Mouse (Mus musculus): ENCODE data around the gene Hectd2. TPM values are rescaled to one million over a fixed set of nuclear protein-coding genes. Genes with fewer than 3 reads are reported as not detected.

Gene Hectd2
- polyA plus RNA-seq, 1 experiment from 2014 or later = 8.1 TPM

GRCm38 (mm10) chr19:36629394-36629910, 75.0 kb downstream of the Hectd2 start:
- H3K27me3 ChIP-seq = no peaks in the 10 kb centered on the region
- H3K9me3 ChIP-seq = no peaks in the 10 kb centered on the region
- no peak overlapping the region for H3K4me3 ChIP-seq
- H3K9ac ChIP-seq = no peak overlapping the region
- no peak overlapping the region for H3K4me2 ChIP-seq
- no peak overlapping the region for H3K27ac ChIP-seq (replicated peaks)
- ATAC-seq (ENCODE audit: low read depth) = no peak
- WGBS = 87% methylated on average over 9 of the region's 9 CpGs
- no peaks in the 10 kb centered on the region for H3K36me3 ChIP-seq
- H3K4me1 ChIP-seq (replicated peaks) = no peaks in the 10 kb centered on the region

DNA sequence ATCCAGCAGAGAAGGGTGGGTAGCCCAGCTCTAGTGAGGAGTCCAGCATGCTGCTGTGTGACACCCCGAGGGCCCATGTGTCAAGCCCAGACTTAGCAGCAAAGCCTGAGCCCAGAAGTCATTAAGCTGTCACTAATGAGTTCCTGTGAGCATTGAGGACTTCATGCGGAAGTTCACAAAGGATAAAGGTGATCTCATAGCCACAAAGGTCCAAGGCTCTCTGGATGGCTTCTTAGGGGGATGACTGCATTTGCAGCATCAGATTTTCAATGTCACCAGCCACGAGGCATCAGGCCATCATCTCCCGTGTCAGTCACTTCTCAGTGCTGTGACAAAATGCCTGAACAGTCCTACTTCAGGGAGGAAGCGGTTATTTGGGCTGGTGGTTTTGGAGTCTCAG, 75.9 kb downstream of the Hectd2 start:
- Histone ChIP-seq H3K4me1 (replicated peaks) (no peaks in the 10 kb centered on the region), H3K36me3 (no peaks in the 10 kb centered on the region), H3K4me3 (no peak overlapping the region), H3K4me2 (no peak overlapping the region), H3K9ac (no peak overlapping the region), H3K27ac (replicated peaks) (no peak overlapping the region), H3K9me3 (no peaks in the 10 kb centered on the region), H3K27me3 (no peaks in the 10 kb centered on the region)
- 82% methylated on average over 5 of the region's 5 CpGs for WGBS
- ATAC-seq (ENCODE audit: low read depth) = no peak

GRCm38 (mm10) chr19:36634771-36635170, 80.3 kb downstream of the Hectd2 start:
- Histone ChIP-seq H3K27me3 (no peaks in the 10 kb centered on the region), H3K27ac (replicated peaks) (no peak overlapping the region), H3K4me3 (no peak overlapping the region), H3K4me1 (replicated peaks) (no peaks in the 10 kb centered on the region), H3K4me2 (no peak overlapping the region), H3K9me3 (no peaks in the 10 kb centered on the region), H3K9ac (no peak overlapping the region), H3K36me3 (no peaks in the 10 kb centered on the region)
- WGBS = 91% methylated on average over 7 of the region's 7 CpGs
- ATAC-seq (ENCODE audit: low read depth) = no peak

DNA sequence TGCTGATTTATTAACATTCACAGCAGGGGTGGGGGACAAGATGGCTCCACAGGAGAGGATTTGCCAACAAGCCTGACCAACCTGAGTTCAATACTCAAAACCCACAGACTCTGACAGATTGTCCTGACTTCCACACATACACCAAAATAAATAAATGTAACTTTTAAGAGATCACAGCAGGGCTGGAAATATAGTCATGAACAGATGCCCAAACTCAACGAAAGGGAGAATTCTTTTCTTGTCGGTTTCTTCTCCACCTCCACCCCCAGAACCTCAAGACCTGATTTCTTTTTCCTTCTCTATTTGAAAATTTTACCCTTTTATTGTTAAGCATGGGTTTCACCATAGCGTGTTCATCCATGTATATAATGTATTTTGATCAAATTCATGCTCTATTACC, 82.8 kb downstream of the Hectd2 start:
- H3K4me2 ChIP-seq = no peak overlapping the region
- H3K36me3 ChIP-seq = no peaks in the 10 kb centered on the region
- H3K4me1 ChIP-seq (replicated peaks) = no peaks in the 10 kb centered on the region
- H3K27ac ChIP-seq (replicated peaks) = no peak overlapping the region
- no peaks in the 10 kb centered on the region for H3K27me3 ChIP-seq
- H3K4me3 ChIP-seq = no peak overlapping the region
- no peak overlapping the region for H3K9ac ChIP-seq
- no peak for ATAC-seq (ENCODE audit: low read depth)
- peaks cover 6% of the 10 kb centered on the region; the same call in 1 of the 2 replicates for H3K9me3 ChIP-seq
- 84% methylated on average over 3 of the region's 3 CpGs for WGBS

DNA sequence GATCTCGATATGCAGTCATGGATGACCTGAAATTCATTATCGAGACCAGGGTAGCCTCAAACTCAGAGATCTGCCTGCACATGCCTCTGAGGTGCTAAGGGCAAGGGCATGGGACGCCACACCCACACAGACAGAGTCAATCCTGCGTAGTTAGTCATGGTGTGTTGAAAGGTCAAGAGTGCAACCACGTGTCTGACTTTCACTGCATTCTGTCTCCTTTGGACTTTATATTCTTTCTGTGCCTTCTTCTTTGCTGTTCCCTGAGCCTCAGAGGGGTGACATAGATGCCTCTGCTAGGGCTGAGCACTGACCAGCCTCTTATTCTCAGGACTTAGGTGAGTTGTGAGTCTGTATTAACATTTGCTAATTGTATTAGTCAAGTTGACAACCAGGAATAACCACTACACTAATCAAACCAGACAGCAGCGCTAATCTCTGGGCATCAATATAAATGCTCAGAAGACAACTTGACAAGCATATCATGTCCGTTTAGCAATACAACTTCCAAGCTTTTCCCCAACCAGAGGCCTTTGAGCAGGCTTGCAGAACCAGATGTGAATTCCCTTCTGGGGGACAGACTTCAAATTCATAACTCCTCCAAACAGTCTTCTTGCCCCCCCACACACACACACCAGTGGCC, 83.6 kb downstream of the Hectd2 start:
- Histone ChIP-seq H3K4me1 (replicated peaks) (no peaks in the 10 kb centered on the region), H3K4me2 (no peak overlapping the region), H3K4me3 (no peak overlapping the region), H3K9ac (no peak overlapping the region), H3K27me3 (no peaks in the 10 kb centered on the region), H3K9me3 (peaks cover 9% of the 10 kb centered on the region; the same call in 1 of the 2 replicates), H3K27ac (replicated peaks) (no peak overlapping the region), H3K36me3 (no peaks in the 10 kb centered on the region)
- ATAC-seq (ENCODE audit: low read depth) = no peak
- 68% methylated on average over 7 of the region's 7 CpGs for WGBS

GRCm38 (mm10) chr19:36639072-36639471, 84.6 kb downstream of the Hectd2 start:
- 86% methylated on average over 9 of the region's 9 CpGs for WGBS

DNA sequence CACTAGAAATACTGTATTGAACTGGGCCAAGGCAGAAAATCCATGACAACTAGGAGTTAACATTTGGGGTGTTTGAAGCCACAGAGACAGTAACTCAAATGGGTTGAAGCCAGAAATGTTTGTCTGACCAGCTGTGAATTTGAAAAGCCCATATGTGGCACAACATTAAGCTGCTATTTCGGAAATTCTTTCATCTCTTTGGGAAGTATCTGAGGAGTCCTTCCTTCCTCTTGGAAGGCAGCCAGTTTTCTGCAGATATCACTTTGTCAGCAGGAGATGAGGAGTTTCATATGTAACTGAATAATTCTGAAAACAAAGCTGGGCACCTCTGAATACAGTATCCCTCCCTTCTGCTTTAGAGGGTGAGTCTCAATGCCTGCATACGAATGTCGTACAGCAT, 86.7 kb downstream of the Hectd2 start:
- no peaks in the 10 kb centered on the region for H3K4me1 ChIP-seq (replicated peaks)
- H3K4me3 ChIP-seq = no peak overlapping the region
- no peak overlapping the region for H3K9ac ChIP-seq
- no peak overlapping the region for H3K27ac ChIP-seq (replicated peaks)
- no peaks in the 10 kb centered on the region for H3K27me3 ChIP-seq
- ATAC-seq (ENCODE audit: low read depth) = no peak
- WGBS = 79% methylated on average over 3 of the region's 3 CpGs
- no peaks in the 10 kb centered on the region for H3K36me3 ChIP-seq
- H3K9me3 ChIP-seq = peaks cover 9% of the 10 kb centered on the region; the same call in 1 of the 2 replicates
- H3K4me2 ChIP-seq = no peak overlapping the region

More at GRCm38 (mm10) chr19:36639072-36639471, 84.6 kb downstream of the Hectd2 start:
- Histone ChIP-seq H3K9ac (no peak overlapping the region), H3K27me3 (no peaks in the 10 kb centered on the region), H3K4me2 (no peak overlapping the region), H3K9me3 (peaks cover 9% of the 10 kb centered on the region; the same call in 1 of the 2 replicates), H3K27ac (replicated peaks) (no peak overlapping the region), H3K4me1 (replicated peaks) (no peaks in the 10 kb centered on the region), H3K36me3 (no peaks in the 10 kb centered on the region), H3K4me3 (no peak overlapping the region)
- ATAC-seq (ENCODE audit: low read depth) = no peak

DNA sequence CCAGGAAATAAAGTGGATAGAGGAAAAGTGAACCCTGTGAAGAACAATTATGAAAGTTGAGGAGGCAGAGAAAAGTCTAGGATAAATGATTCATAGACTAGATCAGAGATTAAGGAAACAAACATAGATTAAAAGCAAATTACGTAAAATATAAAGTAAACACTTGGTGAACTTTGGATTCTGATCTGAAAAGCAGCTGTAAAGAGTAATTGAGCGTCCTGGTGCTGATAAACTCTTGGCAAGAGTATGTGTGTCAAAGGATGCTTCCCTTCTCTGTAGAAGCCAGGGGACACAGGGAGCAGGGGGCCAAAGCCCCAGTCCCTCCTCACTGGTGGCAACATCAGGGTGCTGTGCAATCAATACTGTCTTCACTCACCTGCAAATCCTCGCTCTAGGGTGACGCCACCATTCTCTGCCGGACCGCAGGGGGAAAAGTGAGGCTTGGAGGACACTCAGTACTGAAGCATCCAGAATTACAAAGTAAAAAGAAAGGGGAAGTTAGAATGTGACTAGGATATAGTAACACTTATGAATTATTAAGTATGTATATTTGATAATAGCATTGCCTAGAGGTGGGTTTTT, 91.0 kb downstream of the Hectd2 start:
- Histone ChIP-seq H3K36me3 (no peaks in the 10 kb centered on the region), H3K4me3 (no peak overlapping the region), H3K4me2 (no peak overlapping the region), H3K4me1 (replicated peaks) (no peaks in the 10 kb centered on the region), H3K9me3 (peaks cover 9% of the 10 kb centered on the region; the same call in 1 of the 2 replicates), H3K9ac (no peak overlapping the region), H3K27me3 (no peaks in the 10 kb centered on the region), H3K27ac (replicated peaks) (no peak overlapping the region)
- no peak for ATAC-seq (ENCODE audit: low read depth)
- 91% methylated on average over 6 of the region's 6 CpGs for WGBS

GRCm38 (mm10) chr19:36646132-36646828, 91.8 kb downstream of the Hectd2 start:
- Histone ChIP-seq H3K36me3 (no peaks in the 10 kb centered on the region), H3K27me3 (no peaks in the 10 kb centered on the region), H3K27ac (replicated peaks) (no peak overlapping the region), H3K4me1 (replicated peaks) (no peaks in the 10 kb centered on the region), H3K9me3 (peaks cover 9% of the 10 kb centered on the region; the same call in 1 of the 2 replicates), H3K4me2 (no peak overlapping the region), H3K9ac (no peak overlapping the region), H3K4me3 (no peak overlapping the region)
- 80% methylated on average over 7 of the region's 7 CpGs for WGBS
- no peak for ATAC-seq (ENCODE audit: low read depth)

DNA sequence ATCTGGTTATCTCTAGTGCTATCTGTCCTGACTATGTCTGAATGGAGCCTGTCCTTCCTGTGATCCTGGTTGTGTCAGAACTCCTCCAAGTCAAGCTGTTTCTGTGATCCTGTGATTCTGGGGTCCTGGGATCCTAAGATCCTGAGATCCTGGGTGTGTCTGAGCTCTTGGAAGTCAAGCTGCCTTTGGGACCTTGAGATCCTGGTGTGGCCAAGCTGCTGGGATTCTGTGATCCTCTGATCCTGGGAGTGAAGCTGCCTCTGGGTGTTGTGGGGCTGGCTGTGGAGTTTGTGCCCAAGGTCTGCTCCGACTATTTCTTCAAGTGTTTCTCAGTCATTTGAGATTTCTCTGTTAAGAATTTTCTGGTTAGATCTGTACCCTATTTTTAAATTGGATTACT, 98.2 kb downstream of the Hectd2 start:
- no peak overlapping the region for H3K27ac ChIP-seq (replicated peaks)
- no peak overlapping the region for H3K4me3 ChIP-seq
- no peak overlapping the region for H3K9ac ChIP-seq
- no peaks in the 10 kb centered on the region for H3K4me1 ChIP-seq (replicated peaks)
- H3K9me3 ChIP-seq = no peaks in the 10 kb centered on the region
- H3K36me3 ChIP-seq = no peaks in the 10 kb centered on the region
- H3K27me3 ChIP-seq = no peaks in the 10 kb centered on the region
- H3K4me2 ChIP-seq = no peak overlapping the region
- no peak for ATAC-seq (ENCODE audit: low read depth)
- 97% methylated on average over 1 of the region's 1 CpGs for WGBS

DNA sequence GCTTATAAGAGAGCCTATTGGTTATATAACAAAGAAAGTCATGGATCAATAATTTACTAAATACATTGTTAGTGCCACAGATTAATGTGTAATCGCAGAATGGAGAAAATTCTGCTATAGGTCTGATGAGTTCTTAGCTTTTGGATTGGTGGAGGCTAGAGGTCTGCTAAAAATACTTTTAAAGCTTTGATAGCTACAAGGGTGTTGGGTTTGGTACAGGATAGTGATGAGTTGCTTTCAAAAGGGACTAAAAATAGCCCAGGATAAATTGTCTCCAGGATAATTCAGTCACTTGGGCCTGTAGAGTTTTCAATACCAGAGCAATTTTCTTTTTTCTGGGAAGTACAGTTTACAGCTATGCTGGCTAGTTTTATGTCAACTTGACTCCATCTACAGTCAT, 108.3 kb downstream of the Hectd2 start:
- no peak for ATAC-seq (ENCODE audit: low read depth)
- no peak overlapping the region for H3K4me3 ChIP-seq
- H3K4me1 ChIP-seq (replicated peaks) = no peaks in the 10 kb centered on the region
- H3K27me3 ChIP-seq = no peaks in the 10 kb centered on the region
- H3K9ac ChIP-seq = no peak overlapping the region
- no peaks in the 10 kb centered on the region for H3K36me3 ChIP-seq
- H3K4me2 ChIP-seq = no peak overlapping the region
- H3K27ac ChIP-seq (replicated peaks) = no peak overlapping the region
- WGBS = 100% methylated on average over 1 of the region's 1 CpGs
- H3K9me3 ChIP-seq = no peaks in the 10 kb centered on the region

GRCm38 (mm10) chr19:36663918-36664317, 109.5 kb downstream of the Hectd2 start:
- Histone ChIP-seq H3K27ac (replicated peaks) (no peak overlapping the region), H3K36me3 (no peaks in the 10 kb centered on the region), H3K4me1 (replicated peaks) (no peaks in the 10 kb centered on the region), H3K9ac (no peak overlapping the region), H3K4me2 (no peak overlapping the region), H3K4me3 (no peak overlapping the region), H3K27me3 (no peaks in the 10 kb centered on the region), H3K9me3 (no peaks in the 10 kb centered on the region)
- WGBS = 84% methylated on average over 2 of the region's 2 CpGs
- no peak for ATAC-seq (ENCODE audit: low read depth)
